Mouse (Mus musculus) lung, embryonic 16.5 days (tissue): ENCODE measurements around the gene Il1rap. TPM values are rescaled to one million over a fixed set of nuclear protein-coding genes. Genes with fewer than 3 reads are reported as not detected.

ENCODE experiments used
- ATAC-seq: fragments of 200-750 bp; cut with Nextera tagmentation; 2 replicates; pipeline ENCODE4 v1.8.0; 2017; ENCODE audit warnings: low read depth, mild to moderate bottlenecking, moderate library complexity
- H3K27ac ChIP-seq: fragments of 300-500 bp; sonication (generic); 2 replicates; pipeline ENCODE4 v1.5.1; 2014; ENCODE audit warnings: mild to moderate bottlenecking, control low read depth, low read length
- H3K27me3 ChIP-seq: fragments of 300-500 bp; sonication (generic); 2 replicates; pipeline ENCODE4 v1.6.1; 2014; ENCODE audit warnings: low read depth, low read length, mixed read lengths; ENCODE audit not compliant: control insufficient read depth, insufficient read depth
- H3K36me3 ChIP-seq: fragments of 300-500 bp; sonication (generic); 2 replicates; pipeline ENCODE4 v1.6.1; 2014; ENCODE audit warnings: low read length; ENCODE audit not compliant: control insufficient read depth, insufficient read depth
- H3K4me1 ChIP-seq: fragments of 300-500 bp; sonication (generic); replicated peaks from 2 replicates; pipeline ENCODE4 v1.6.1; 2014; ENCODE audit warnings: low read length, mixed read lengths; ENCODE audit not compliant: control insufficient read depth, insufficient read depth
- H3K4me2 ChIP-seq: fragments of 300-500 bp; sonication (generic); 2 replicates; pipeline ENCODE4 v1.6.1; 2014; ENCODE audit warnings: low read depth, low read length, control low read depth
- H3K4me3 ChIP-seq: fragments of 300-500 bp; sonication (generic); 2 replicates; pipeline ENCODE4 v1.5.1; 2014; ENCODE audit warnings: mild to moderate bottlenecking, low read length, control low read depth
- H3K9ac ChIP-seq: fragments of 300-500 bp; sonication (generic); 2 replicates; pipeline ENCODE4 v1.6.1; 2014; ENCODE audit warnings: low read length, control low read depth
- H3K9me3 ChIP-seq: fragments of 300-500 bp; sonication (generic); 2 replicates; pipeline ENCODE4 v1.6.1; 2016; ENCODE audit warnings: low read length; ENCODE audit not compliant: control insufficient read depth
- whole genome bisulfite sequencing: fragments of 180-500 bp; shearing (Covaris S2); extraction: QIAGEN DNeasy Blood & Tissue Kit; methylation state at CpG from one replicate; pipeline ENCODE4 v1.1.7; 2014; 5-methylcytosine and 5-hydroxymethylcytosine counted together
- polyA plus RNA-seq: library from polyadenylated mRNA; unstranded; fragments of >200 nt; fragmentation: Nextera tagmentation; extraction: Ambion mirVana; gene quantifications from 2 replicates; pipeline ENCODE4 v1.2.1, GENCODE M21; 2015

Il1rap gene
- polyA plus RNA-seq, 1 experiment from 2014 or later, result 16.1 TPM

GRCm38 (mm10) chr16:26569387-26569978 is 12.0 kb upstream of the Il1rap start:
- H3K4me3 ChIP-seq, result no peak overlapping the region
- ATAC-seq, result no peak
- H3K27me3 ChIP-seq, result no peaks in the 10 kb centered on the region
- H3K27ac ChIP-seq, result no peak overlapping the region
- no peak overlapping the region for H3K4me2 ChIP-seq
- H3K4me1 ChIP-seq, result no peaks in the 10 kb centered on the region
- H3K9ac ChIP-seq, result no peak overlapping the region
- H3K36me3 ChIP-seq, result no peaks in the 10 kb centered on the region
- H3K9me3 ChIP-seq, result no peaks in the 10 kb centered on the region

- Histone ChIP-seq H3K27ac (no peak overlapping the region), H3K4me1 (no peaks in the 10 kb centered on the region)
- WGBS, result 74% methylated on average over 2 of the region's 2 CpGs
These were observed 9.7 kb upstream of the Il1rap start for GRCm38 (mm10) chr16:26571836-26572235.

GRCm38 (mm10) chr16:26574173-26574572 is 7.3 kb upstream of the Il1rap start:
- Histone ChIP-seq H3K4me2 (no peak overlapping the region), H3K4me3 (no peak overlapping the region), H3K9ac (no peak overlapping the region), H3K27ac (no peak overlapping the region), H3K4me1 (no peaks in the 10 kb centered on the region), H3K27me3 (no peaks in the 10 kb centered on the region), H3K36me3 (no peaks in the 10 kb centered on the region), H3K9me3 (no peaks in the 10 kb centered on the region)
- WGBS, result 88% methylated on average over 5 of the region's 5 CpGs
- no peak for ATAC-seq

More at GRCm38 (mm10) chr16:26571836-26572235, 9.7 kb upstream of the Il1rap start:
- no peaks in the 10 kb centered on the region for H3K36me3 ChIP-seq
- no peaks in the 10 kb centered on the region for H3K9me3 ChIP-seq
- no peak overlapping the region for H3K4me2 ChIP-seq
- H3K9ac ChIP-seq, result no peak overlapping the region
- no peaks in the 10 kb centered on the region for H3K27me3 ChIP-seq
- no peak for ATAC-seq
- H3K4me3 ChIP-seq, result no peak overlapping the region

GRCm38 (mm10) chr16:26581913-26582376 is 441 bp downstream of the Il1rap start:
- H3K36me3 ChIP-seq, result no peaks in the 10 kb centered on the region
- peaks cover 15% of the 10 kb centered on the region for H3K4me1 ChIP-seq
- peak overlapping the region; percentile 76 for H3K27ac ChIP-seq
- peak; percentile 83 for ATAC-seq
- H3K9me3 ChIP-seq, result no peaks in the 10 kb centered on the region
- peak overlapping the region; percentile 79 for H3K9ac ChIP-seq
- WGBS, result 0% methylated on average over 16 of the region's 16 CpGs
- H3K4me3 ChIP-seq, result peak overlapping the region; percentile 76
- peak overlapping the region; percentile 87 for H3K4me2 ChIP-seq
- no peaks in the 10 kb centered on the region for H3K27me3 ChIP-seq

GRCm38 (mm10) chr16:26585806-26586205 is 4.3 kb downstream of the Il1rap start:
- no peak overlapping the region for H3K9ac ChIP-seq
- whole genome bisulfite sequencing, result 84% methylated on average over 5 of the region's 5 CpGs
- H3K27me3 ChIP-seq, result no peaks in the 10 kb centered on the region
- no peak overlapping the region for H3K27ac ChIP-seq
- no peaks in the 10 kb centered on the region for H3K36me3 ChIP-seq
- H3K4me2 ChIP-seq, result no peak overlapping the region
- H3K4me3 ChIP-seq, result no peak overlapping the region
- ATAC-seq, result no peak
- no peaks in the 10 kb centered on the region for H3K9me3 ChIP-seq
- H3K4me1 ChIP-seq, result peaks cover 15% of the 10 kb centered on the region

- no peaks in the 10 kb centered on the region for H3K27me3 ChIP-seq
- WGBS, result 35% methylated on average over 4 of the region's 4 CpGs
- no peaks in the 10 kb centered on the region for H3K36me3 ChIP-seq
- peak; percentile 71 for ATAC-seq
- H3K4me2 ChIP-seq, result no peak overlapping the region
- no peak overlapping the region for H3K27ac ChIP-seq
- no peaks in the 10 kb centered on the region for H3K9me3 ChIP-seq
- no peak overlapping the region for H3K4me3 ChIP-seq
- no peaks in the 10 kb centered on the region; the same call in 1 of the 2 replicates for H3K4me1 ChIP-seq
- H3K9ac ChIP-seq, result no peak overlapping the region
These were observed 9.5 kb downstream of the Il1rap start for GRCm38 (mm10) chr16:26590897-26591570.

- 34% methylated on average over 7 of the region's 7 CpGs for WGBS
- H3K36me3 ChIP-seq, result no peaks in the 10 kb centered on the region
- H3K9me3 ChIP-seq, result no peaks in the 10 kb centered on the region
- no peak overlapping the region for H3K4me2 ChIP-seq
- peak; percentile 71 for ATAC-seq
- H3K27me3 ChIP-seq, result no peaks in the 10 kb centered on the region
- no peak overlapping the region for H3K27ac ChIP-seq
- no peak overlapping the region for H3K9ac ChIP-seq
- peaks cover 6% of the 10 kb centered on the region; the same call in 1 of the 2 replicates for H3K4me1 ChIP-seq
- no peak overlapping the region for H3K4me3 ChIP-seq
These were observed 14.9 kb downstream of the Il1rap start for GRCm38 (mm10) chr16:26596440-26596839.

- Histone ChIP-seq H3K9ac (no peak overlapping the region), H3K27ac (no peak overlapping the region), H3K4me1 (peaks cover 6% of the 10 kb centered on the region; the same call in 1 of the 2 replicates), H3K4me2 (no peak overlapping the region), H3K36me3 (no peaks in the 10 kb centered on the region), H3K9me3 (no peaks in the 10 kb centered on the region), H3K27me3 (no peaks in the 10 kb centered on the region), H3K4me3 (no peak overlapping the region)
- 36% methylated on average over 7 of the region's 7 CpGs for WGBS
- ATAC-seq, result peak; percentile 31
These were observed 15.8 kb downstream of the Il1rap start for GRCm38 (mm10) chr16:26597307-26597706.

GRCm38 (mm10) chr16:26598591-26598990 is 17.1 kb downstream of the Il1rap start:
- Histone ChIP-seq H3K27me3 (no peaks in the 10 kb centered on the region), H3K9me3 (no peaks in the 10 kb centered on the region), H3K4me1 (peaks cover 6% of the 10 kb centered on the region; the same call in 1 of the 2 replicates), H3K9ac (no peak overlapping the region), H3K4me2 (no peak overlapping the region), H3K4me3 (no peak overlapping the region), H3K36me3 (no peaks in the 10 kb centered on the region), H3K27ac (no peak overlapping the region)
- no peak for ATAC-seq
- 59% methylated on average over 5 of the region's 5 CpGs for WGBS
